Mouse (Mus musculus) MN1 (cell line): Measurements from ENCODE around the gene Stoml2.
A peak's percentile ranks its signal among the peaks of the same experiment; 100 is the strongest.

Experiments used
- DNase-seq: peaks from one replicate; pipeline ENCODE4 v3.0.0-alpha.2; 2016; ENCODE audit warnings: low spot score

Gene Stoml2

DNA sequence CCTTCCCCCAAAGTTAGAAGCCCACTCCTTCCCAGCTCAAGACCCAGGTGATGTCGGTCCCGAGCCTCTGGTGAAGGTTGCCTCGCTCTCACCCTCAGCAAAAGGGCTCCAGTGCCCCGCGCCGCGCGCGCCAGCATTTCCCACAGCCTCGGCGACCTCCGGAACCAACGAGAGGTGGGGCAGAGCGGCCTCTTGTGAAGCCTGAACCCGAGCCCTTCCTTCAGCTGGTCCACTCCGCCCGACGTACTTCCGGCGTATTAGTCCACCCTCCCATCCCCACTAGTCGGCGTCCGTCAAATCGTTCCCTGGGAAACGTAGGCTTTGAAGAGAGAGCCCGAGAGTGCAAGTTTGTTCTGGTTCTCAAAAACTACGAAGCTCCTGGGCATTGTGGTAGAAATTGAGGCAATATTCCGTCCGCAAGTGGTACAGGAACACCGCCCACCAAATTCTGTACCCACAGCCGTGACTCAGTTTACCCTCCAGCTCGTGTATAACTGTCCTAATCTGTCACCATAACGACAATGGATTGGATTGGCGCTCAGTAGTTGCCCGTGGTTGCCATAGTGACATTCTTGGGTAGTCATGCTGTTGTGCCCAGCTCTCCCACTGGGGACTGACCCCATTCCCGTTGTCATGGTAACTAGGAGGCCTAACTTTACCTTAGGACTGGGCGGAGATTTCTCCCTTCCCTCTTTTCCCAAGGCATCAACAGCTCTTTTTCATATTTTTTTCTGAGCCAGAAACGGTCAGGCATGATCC, at the start of gene Stoml2:
Gene Stoml2, minus strand, starts transcription at position 474 of the 759 bp plus-strand sequence.
- DNase-seq, result peak; percentile 93

DNA sequence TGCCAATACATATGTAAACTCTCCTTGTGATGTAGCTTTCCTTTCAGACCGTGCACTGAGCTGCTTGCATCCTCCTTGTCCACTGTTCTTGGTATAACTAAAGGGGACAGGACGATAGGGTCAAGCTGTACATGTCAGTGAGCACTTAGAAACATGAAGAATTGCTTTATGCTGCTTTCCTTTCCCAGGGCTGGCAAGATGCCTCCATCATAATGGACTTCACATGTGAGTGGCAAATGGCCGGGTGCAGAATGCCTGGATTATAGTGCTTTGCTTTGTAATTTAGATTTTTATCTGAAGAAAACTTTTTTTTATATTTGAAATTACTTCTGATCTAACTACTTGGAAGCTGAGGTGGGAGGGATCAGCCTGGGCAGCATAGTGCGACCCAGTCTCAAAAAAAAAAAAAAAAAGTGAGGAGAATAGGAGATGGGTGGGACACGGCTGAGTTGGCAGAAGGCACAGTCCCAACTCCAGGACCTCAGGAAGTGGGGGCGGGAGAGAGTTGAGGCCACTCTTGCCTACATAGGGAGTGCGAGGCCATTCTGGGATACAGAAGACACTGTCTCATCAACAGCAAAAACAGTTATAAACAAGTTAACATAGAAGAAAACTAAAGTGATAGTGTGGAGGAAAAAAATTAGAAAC, 46.7 kb upstream of the Stoml2 start:
- no peak for DNase-seq

DNA sequence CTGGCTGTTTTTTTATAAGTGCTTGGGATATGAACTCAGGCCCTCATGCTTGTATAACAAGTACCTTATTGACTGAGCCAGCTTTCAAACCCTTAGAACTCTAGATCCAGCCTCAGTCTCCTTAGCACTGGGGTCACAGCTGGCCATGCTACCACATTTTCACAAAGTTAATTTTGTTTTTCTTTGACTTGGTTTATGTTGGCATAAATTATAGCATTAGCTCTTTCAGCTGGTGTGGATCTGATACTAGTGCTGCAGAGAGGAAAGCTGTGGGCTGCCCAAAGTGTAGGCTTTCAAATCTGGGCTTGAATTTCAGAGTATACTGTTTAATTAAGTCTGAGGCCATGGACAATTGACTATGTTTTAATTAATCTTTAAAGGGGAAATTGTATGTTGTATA, 43.4 kb upstream of the Stoml2 start:
- DNase-seq, result no peak

DNA sequence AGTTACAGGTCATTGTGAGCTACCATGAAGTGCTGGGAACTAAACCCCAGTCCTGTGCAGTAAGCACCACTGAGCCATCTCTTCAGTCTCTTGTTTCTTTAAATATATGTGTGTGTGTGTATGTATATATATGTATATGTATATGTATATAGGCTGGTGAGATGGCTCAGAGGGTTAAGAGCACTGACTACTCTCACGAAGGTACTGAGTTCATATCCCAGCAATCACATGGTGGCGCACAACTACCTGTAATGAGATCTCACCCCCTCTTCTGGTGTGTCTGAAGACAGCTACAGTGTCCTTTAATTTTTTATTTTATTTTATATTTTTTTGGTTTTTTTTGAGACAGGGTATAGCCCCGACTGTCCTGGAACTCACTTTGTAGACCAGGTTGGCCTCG, 34.0 kb upstream of the Stoml2 start:
- no peak for DNase-seq

DNA sequence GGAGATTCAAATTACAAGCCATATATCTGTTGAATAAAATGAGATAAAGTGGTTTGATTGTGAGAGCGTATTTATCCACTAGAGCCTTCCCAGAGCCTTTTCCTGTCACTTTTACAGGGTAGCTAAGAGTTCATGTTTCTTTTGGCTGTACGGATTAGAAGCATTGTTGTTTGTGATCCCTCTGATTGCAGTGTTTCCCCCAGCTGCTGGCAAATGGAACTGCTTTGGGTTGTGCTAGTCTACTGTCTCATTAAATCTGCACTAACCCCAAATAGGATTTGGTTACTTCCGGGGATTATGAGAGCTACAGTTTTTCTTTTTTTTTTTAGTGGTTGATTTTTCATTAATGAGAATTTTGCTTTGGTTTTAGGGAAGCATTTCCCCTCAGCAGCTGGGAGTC, 28.8 kb upstream of the Stoml2 start:
- DNase-seq, result no peak

DNA sequence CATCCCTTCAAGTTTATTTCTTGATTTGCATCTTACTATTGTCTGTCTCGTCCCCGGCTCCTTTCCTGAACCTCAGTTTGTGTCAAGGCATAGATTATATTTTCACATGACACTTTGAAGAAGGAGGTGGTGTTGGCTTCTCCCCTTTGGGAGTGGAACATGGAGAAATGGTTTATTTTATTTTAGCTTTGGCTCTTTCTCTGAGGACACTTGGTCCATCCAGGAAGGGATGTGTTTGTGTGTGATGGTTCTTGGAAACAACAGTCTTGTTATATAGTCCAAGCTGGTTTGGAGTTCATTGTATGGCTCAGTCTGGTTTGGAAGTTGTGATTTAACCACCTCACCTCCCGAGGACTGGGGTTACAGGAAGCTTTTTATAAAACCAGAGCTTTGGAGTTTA, 28.2 kb upstream of the Stoml2 start:
- no peak for DNase-seq

DNA sequence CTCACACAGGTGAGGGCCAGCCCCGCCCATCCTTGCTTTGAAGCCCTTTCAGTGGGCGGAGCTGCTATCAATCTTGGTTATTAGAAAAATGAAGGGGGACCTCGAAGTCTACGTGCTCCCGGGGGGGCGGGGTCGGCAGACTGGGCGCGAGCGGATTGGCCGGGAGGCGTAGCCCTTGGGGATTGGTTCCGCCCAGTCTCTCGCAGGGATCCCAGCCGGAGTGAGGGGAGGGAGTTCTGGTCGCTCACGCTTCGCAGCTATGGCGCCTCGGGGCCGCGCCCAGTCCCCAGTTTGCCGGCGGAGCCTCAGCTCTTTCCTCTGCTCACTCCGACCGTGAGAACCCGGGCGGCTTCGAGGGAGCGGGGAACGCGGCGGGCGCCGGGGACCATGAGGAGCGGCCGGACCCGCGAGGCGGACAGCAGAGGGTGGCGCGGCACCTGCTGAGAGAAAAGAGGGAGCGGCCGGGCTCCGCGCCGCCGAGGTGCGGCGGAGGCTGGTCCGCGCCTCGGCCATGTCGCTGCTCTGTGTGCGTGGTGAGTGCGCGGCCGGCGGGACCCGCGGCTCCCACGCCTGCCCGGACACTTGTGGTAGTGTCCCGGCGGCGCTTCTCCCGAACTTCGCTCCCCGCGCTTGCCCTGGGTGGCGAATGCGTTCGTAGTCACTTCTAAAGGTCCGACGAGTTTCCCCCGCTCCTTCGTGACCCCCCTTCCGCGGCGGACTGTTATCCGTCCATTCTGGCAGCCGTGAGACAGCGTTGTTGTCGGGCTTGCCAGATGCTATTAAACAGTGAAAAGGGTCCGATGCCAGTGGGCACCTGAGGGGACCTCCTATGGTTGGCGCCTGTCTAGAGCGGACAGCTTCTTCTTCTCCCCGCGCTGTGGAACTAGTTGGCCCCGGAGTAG, 27.5 kb upstream of the Stoml2 start, which contains the start of gene Unc13b:
Gene Unc13b, plus strand, starts transcription at position 201 of the 902 bp plus-strand sequence.
- DNase-seq, result no peak

DNA sequence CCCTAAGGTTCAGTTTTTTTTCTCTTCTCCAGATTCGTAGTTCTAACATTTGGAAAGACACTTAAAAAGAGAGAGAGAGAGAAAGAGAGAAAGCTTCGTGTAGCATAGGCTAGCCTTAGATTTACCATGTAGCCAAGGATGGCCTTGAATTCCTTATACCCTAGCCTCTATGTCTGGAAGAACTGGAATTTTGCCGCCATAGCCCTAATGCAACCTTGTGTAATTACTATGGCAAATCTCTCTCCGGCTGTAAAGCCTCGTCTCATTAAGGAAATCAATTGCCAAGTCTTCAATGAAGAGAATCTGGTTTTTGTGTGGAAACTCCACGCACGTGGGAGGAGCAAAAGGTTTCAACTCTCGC, 26.9 kb upstream of the Stoml2 start:
- DNase-seq, result no peak

DNA sequence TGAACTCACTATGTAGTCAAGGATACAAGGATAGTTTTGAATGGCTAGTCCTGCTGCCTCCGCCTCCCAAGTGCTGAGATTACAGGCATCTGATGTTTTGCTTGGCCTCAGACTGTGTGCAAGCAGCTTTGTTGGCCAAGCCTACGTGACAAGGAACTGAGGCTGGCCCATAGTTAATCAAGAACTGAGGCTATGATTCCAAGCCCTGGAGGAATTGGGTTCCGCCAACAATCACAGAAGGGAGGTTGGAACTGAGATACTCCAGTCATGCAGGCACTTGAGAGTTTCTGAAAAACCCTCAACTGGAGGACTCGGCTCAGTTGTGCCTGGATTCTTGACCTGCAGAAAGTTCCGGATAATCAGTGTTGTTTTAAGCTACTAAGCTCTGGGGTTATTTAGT, 26.1 kb upstream of the Stoml2 start:
- DNase-seq, result no peak

DNA sequence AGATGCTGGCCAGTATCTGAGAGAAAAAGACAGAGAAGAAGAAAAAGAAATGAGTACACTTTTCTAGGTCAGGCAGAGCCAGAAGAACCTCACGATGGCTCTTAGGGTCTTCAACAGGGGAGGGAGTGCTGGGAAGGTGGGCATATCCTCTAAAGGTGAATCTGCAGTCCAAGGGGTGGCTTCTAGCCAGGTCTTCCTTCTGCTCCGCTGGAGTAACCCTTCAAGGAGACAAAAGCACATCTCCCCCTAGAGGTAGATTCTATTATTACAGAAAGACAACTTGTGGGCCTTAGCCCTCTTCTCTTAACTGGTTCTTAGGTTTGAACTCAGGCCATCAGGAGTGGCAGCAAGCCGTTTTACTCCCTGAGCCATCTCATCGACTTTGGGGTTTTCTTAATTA, 21.1 kb upstream of the Stoml2 start:
- peak; percentile 76 for DNase-seq

DNA sequence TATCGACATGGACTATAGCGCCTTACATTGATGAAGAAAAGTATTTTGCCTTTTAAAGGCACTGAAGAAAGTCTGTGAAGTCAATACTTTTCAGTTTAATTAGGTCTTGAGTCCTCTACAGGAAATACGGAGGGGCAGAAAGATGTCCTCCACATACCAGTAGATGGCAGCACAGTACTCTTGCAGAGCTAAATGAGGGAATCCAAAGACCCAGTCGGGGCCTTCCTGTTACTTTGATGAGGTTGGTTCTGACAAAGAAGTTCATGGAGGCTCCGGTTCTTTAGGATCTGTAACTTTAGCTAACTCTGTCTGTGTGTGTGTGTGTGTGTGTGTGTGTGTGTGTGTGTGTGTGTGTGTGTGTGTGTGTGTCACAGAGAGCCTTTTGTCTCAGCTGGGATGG, 15.7 kb upstream of the Stoml2 start:
- DNase-seq, result peak; percentile 82

DNA sequence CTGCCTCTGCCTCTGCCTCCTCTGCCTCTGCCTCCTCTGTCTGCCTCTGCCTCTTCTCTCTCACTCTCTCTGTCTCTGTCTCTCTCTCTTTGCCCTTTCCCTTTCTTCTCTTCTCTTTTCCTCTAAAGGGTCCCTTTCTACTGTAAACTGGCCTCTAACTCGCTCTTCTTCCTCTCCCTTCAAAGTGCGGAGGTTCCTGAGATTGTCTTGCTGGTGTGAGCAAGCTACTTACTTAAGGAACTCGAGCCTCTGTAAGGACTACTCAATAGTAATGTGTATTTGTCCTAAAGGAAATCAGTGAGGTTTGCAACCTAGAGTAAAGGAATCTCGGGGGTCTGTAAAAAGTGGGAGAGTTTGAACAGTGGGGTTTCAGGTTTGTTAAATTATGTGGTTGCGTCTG, 15.1 kb upstream of the Stoml2 start:
- no peak for DNase-seq

DNA sequence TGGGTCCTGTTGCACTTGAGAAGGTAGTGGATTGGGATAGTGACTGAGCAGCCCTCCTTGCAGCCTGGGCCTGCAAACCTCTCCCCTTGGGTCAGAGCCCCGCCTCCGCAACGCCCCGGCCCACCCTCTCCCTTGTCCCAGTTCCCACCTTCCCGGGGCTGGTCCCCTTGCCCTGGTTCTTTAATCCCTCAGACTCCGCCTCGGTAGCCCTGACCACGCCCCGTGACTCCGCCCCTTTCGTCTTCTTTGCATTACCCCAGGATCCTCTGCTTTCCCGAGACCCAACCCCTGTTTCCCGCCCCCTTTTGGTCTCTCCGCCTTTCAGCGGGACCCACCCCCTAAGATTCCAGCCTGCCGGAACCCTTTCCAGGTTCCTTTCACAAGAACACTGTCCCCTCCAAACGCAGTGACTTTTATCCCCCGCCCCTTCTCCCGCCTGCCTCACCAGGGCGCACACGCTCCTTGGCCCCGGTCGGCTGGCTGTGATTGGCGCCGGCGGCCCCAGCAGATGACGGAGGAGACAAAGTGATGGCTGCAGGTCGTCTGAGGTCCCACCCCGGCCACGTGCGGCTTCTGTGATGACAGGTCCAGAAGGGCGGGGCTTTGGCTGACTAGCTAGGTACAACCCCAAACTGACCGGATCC, 14.3 kb upstream of the Stoml2 start, which contains the start of gene Fam214b:
Gene Fam214b, minus strand, starts transcription at position 562 of the 644 bp plus-strand sequence.
- peak; percentile 94 for DNase-seq

DNA sequence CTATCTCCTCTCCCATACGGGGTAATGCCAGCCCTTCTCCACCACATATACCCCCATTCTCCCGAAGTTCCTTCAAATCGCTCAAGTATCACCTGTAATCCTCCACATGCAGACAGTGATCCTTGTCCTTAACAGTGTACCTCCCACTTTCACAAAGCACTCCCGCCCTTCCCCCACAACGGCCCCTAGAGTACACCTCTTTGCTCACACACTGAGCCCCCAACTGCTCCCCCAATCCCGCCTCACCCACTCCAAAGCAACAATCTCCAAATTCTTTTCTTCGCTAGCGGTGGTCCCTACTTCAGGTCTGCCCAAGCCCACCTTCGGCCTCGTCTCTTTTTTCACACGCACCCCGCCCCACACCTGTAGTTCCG, 13.8 kb upstream of the Stoml2 start:
- no peak for DNase-seq

DNA sequence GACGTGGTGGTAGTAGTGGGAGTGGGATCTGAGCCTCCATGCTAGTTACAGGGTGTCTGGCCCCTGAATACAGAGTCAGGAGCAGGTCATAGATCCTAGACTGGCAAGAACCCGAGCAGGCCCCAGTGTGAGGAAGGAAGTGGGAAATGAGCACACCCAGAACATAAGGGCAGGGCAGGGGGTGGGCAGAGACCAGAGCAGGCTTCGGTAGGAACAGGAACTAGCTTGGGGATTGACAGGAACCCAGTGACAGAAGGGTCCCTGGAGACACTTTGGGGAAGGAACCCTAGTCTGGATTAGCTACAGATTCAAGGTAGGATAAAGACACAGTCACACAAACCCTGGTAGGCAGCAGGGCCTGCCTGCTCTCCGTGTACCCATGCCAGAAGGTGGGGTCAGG, 13.2 kb upstream of the Stoml2 start:
- DNase-seq, result peak; percentile 24

DNA sequence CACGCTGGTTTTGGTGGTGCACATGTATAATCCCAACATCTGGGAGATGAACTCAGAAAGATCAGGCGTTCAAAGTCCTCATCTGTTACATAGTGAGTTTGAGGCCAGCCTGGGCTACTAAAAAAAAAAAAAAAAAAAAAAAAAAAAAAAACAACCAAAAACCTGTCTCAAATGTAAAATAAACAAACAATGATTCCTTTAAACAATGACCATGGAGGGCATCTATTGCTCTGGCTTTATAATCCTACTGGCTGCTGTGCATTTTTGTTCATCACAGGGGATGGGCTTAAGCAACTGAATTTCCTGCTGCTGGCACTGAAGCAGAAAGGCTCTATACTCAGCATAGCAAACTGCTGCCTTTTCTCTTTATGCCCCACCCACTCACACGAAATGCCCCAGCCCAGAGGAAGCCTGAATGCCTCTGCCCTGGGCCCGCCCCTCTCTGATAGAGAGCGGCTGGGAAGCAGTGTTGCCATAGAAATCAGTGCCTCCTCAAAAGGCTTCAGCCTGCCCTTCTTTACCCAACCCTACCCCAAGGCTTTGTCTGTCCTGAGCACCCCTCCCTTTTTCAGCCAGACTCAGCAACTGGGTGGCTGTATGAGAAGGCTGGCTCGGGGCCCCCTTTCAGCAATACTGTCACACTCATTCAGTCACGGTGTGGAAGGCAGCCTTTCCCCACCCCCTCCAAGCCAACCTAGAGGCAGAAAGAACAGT, 12.3 kb upstream of the Stoml2 start:
- DNase-seq, result peak; percentile 71

DNA sequence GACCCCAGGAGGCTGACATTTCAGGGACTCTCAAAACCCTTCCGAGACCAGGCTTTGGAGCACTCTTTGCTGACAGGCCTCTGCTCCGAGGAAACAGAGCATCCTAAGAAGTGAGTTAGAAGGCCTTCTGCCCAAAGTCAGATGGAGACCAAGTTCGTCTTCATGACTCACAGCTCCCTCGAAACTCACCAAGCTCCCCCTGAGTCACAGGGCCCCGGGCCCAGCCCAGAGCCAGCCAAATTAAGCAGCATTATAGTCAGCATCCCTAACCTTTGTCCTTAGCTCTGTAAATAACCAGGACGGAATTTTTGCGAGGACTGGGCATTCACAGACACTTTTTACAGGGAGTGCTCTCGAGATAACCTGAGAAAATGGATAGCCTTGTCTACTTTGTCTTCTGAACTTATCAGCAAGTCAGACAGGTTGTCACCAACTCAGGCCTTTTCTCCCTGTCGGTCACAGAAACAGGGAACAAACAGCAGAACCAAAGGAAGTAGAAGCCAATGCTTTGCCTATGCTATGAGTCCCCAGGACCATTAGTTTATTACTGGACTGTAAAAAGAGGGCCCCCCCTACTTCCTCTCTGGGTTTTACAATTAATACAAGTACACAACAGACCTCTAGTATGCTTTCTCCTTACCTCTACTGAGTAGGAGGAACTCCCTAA, 9.5 kb upstream of the Stoml2 start:
- DNase-seq, result peak; percentile 22

DNA sequence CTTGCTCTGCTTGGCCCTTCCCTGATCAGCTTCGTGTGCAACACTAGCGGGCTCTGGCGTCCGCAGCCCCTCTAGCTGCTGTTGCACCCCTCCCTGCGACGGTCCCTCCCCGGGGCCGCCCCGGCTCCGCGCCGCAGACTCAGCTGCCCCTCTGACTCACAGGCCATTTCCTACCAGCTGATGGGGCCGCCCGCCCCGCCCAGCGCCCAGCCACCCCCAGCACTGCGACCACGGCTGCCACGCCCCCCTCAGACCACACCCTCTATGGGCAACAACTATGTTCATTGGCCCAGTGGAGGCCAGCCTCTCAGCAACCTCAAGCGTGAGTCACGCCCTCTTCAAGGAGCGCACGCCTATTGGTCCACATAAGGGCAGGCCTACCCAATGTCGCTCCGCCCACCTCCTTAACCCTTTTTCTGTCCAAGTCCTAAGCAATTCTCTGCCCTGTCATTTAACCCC, 8.6 kb upstream of the Stoml2 start:
- DNase-seq, result peak; percentile 94

DNA sequence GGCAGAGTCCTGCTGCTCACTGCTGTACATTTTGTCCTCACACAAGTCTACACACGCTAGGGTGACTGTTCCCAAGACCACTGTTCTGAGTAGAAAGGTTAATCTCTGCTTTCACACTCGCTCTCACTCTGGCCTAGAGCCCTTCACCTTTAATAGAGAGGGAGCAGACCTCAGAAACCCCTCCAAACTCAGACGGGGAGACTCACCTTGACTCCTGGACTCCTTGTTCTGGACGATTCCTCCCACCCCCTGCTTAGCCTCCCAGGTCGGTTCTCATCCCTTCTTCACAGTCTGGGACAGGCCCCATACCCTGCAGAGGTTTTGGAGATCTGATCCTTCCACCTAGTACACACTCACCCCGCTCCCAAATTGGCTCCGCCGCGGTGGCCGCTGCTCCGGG, 8.1 kb upstream of the Stoml2 start:
- no peak for DNase-seq

DNA sequence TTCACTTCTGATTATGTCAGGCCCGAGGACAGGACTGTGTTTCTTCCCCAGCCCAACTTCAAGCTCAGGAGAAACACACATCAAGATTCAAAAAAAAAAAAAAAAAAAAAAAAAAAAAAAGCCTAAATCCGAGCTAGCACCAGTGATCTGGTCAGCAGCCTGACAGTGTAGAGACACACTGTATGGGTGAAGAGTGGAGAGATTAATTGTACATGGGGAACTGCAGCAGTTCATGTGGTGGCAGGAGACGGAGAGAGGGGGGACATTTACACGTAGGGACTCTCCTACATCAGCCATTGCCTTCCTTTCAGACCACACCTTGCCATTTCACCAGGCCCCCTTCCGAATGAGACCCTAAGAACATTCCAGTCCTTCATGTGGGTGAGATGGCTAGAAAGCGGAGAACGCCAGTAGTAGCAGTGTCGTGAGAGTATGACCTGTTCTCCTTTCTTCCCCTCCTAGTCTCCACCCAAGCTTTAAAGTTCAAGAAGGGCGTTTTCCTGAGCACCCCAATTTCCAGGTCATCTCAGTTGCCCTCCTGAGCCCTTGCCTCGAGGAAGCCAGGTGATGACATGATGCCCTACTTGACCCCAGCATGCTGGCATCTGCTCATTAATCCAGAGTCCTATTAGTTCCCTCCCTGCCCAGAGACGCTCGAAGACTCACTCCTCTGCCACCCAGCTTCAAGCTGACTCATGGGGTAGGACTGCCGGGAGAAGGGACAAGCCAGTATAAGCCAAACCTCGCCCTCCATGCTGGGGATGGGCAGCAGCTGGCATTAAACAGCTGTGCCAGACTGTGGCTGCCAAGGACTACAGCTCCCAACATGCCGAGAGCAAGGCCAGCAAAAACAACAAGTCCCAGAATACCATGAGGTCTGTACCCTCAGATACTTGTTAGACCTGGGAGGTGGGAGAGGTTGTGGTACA, 7.3 kb upstream of the Stoml2 start:
- DNase-seq, result peak; percentile 78
